Mouse (Mus musculus): ENCODE measurements around the gene Rpl12.

- TF ChIP-seq CTCF (IDR thresholded peaks at IDR 0.05; ENCODE audit: insufficient read depth, low read length), result no peak
- TF ChIP-seq POLR2A (IDR thresholded peaks at IDR 0.05; ENCODE audit: borderline replicate concordance, extremely low read depth, low read depth, low read length), result no peak
Observed at GRCm38 (mm10) chr2:33002144-33002543, 40.8 kb downstream of the Rpl12 start.

Measured in lung, adult 2 months (tissue).